Mouse (Mus musculus) urinary bladder, adult 2 months (tissue): ENCODE results near the gene Gm20662. TPM values are rescaled to one million over a fixed set of nuclear protein-coding genes. Genes with fewer than 3 reads are reported as not detected.

Experiments
- DNase-seq: peaks from one replicate; pipeline ENCODE4 v3.0.0; 2022; ENCODE audit warnings: low spot score
- polyA plus RNA-seq: library from polyadenylated mRNA; depleted of rRNA; stranded (reverse); fragments of >200 nt; gene quantifications from 2 replicates; pipeline ENCODE4 v1.2.3, GENCODE M21; 2012

Gene Gm20662
- polyA plus RNA-seq, 1 experiment = 2.5 TPM

DNA sequence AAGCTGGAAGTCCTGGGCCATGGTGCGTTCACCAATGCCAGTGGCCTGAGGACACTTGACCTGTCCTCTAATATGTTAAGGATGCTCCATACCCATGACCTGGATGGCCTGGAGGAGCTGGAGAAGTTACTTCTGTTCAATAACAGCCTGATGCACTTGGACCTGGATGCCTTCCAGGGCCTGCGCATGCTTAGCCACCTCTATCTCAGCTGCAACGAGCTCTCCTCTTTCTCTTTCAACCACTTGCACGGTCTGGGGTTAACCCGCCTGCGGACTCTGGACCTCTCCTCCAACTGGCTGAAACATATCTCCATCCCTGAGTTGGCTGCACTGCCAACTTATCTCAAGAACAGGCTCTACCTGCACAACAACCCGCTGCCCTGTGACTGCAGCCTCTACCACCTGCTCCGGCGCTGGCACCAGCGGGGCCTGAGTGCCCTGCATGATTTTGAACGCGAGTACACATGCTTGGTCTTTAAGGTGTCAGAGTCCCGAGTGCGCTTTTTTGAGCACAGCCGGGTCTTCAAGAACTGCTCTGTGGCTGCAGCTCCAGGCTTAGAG, 57.6 kb downstream of the Gm20662 start:
- no peak for DNase-seq

DNA sequence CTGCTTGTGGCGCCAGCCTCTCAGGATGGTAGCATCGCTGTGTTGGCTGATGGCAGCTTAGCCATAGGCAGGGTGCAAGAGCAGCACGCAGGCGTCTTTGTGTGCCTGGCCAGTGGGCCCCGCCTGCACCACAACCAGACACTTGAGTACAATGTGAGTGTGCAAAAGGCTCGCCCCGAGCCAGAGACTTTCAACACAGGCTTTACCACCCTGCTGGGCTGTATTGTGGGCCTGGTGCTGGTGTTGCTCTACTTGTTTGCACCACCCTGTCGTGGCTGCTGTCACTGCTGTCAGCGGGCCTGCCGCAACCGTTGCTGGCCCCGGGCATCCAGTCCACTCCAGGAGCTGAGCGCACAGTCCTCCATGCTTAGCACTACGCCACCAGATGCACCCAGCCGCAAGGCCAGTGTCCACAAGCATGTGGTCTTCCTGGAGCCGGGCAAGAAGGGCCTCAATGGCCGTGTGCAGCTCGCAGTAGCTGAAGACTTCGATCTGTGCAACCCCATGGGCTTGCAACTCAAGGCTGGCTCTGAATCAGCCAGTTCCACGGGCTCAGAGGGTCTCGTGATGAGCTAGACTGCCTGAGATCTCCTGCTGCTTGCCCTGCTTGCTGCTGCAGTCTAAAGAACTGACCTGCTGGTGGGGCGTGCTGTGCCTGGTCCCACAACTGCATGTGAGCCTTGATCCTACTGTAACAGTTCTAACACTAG, 58.3 kb downstream of the Gm20662 start:
- no peak for DNase-seq

DNA sequence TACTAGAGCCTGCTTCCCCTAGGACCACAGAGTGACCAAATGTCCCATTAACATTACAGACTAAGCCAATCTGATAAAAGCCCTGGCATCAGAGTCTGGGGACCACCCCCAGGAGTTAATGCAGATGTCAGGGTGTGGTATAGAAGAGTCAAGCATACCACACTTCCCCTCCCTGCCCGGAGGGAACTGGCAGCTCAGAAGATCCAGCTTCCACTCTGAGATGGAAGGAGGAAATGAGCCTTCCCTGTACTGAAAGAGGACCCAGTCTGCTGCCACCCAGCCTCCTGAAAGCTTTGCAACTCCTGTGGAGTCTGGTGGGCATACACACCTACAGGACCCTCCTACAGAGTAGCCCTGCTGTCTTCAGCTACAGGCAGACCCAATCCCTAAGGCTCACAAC, 58.9 kb downstream of the Gm20662 start:
- DNase-seq = no peak

DNA sequence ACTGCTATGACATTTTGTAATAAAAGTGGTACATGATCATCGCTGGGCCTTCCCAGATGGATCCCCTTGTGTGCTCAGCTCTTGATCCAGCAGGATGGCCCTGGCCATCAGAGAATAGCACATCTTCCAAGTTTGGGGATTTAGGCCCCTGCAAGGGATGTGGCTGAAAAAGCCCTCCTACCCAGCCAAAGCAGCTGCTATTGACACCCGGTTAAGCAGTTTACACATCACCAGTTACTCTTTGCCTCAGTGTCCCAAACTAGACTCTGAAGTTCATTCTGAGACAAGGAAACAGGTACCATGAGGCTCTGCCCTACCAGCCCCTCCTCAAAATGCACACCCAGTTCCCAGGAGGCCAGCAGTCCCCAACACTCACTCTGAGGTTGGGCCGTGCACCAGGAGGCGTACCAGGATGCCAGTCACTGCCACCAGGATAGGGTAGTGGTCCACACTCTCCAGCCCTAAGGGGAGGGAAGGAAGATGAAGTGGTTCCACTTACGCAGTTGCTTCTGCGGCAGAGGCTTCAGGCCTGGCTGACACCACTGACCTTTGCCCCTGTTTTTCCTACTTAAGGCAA, 59.6 kb downstream of the Gm20662 start:
- no peak for DNase-seq

DNA sequence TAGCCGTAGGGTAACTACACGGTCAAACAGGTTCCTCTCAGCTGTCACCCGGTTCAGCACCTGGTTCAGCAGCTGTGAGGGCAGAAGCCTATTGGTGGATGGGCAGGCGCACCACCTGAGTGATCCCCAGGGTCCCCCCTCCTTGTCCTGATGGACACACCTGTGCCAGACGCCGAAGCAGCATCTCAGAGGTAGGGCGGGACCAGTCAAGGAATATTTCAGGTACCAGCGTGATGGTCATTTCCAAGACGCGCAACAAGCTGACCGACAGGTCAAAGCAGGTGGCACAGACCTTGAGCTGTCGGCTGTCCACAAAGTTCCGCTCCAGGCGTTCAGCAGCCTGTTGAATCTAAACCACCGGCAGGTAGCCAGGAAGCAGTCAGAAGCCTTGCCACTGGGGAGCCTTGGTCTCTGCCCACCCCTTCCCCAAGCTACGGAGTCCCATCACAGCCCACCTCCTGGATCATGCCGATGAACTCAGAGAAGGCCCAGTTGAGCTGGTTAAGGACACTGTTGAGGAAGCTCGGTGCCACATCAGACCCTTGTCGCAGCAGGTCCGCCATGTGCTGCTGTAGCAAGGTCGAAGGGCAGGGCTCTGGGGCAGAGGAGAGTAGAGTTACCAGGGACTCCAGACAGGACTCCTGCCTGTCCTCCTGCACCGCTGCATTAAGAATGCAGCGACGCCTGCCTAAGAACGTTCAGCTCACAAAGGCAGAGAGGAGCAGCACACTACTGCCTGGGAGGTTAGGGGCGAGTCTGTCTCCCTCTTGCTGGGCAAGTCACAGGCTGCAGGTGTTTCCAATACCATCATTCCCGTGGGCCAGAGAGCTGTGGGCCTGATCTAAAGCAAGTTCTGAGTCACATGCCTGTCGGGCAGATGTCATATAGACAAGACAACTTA, 60.5 kb downstream of the Gm20662 start:
- no peak for DNase-seq

DNA sequence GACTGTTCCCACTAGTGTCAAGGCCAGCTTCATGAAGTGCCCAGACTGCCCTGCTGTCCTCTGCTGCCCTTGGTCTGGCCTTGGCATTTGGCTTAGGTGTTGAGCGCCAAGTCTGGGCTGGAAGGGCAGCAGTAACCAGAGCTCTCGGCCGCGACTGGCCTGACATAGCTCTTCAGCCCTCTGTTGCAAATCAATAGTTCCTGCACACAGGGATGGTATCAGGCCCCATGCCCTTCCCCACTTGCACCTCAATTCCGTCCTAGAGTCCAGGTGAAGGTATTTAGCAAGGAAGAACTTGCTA, 61.1 kb downstream of the Gm20662 start:
- no peak for DNase-seq

DNA sequence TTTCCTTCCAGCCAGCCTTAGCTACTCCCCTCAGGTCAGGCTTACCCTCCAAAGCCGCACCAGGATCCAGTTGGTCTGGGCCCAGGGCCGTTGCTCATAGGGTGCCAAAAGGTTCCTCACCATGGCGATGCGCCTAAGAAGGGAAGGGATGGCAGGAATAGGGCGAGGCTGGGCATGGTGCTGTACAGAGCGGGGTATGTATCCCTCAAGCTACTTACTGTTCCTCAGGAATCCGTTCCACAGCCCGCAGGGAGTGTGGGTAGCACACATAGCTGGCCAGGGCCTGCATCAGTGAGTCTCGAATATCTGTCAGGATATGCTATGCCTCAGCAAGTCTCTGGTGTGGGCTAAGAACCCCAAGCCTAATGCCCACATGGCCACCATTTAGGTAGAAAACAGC, 62.1 kb downstream of the Gm20662 start:
- no peak for DNase-seq

DNA sequence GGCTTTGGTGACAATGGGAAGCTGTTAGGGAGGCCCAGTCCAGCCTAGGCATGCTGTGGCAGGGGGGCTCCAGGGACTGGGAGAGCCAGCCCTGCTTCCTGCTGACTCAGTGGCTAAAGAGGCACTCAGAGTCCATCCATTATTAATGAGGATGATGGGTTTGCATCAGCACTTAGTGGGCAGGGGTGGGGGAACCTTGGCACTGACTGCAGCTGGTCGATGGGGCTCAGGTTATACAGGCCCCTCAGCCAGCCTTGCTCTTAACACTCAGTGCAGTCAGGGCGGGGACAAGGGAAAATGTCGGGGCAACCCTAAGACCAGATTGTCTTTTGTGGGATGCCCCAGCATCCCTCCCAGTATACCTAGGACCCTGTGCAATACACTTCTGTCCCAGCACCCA, 66.0 kb downstream of the Gm20662 start:
- DNase-seq = no peak

DNA sequence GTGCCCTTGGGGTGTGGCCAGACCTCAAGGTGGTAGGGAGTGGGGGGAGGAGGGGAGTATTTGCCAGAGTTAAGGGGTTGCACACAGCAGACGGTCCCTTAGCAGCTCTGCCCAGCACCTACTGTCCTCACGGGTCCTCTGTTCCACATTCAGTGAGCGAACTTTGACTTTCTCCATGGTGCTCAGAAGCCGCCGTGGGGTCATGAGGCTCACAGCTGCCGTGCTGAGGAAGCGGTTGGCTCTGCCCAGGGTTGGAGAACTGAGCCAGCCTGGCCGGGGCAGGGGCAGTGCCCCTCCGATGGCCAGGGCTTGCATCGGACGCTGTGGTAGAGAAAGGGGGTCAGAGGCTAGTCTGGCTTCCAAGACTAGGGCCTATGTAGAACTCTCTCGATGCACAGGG, 67.2 kb downstream of the Gm20662 start:
- DNase-seq = no peak

DNA sequence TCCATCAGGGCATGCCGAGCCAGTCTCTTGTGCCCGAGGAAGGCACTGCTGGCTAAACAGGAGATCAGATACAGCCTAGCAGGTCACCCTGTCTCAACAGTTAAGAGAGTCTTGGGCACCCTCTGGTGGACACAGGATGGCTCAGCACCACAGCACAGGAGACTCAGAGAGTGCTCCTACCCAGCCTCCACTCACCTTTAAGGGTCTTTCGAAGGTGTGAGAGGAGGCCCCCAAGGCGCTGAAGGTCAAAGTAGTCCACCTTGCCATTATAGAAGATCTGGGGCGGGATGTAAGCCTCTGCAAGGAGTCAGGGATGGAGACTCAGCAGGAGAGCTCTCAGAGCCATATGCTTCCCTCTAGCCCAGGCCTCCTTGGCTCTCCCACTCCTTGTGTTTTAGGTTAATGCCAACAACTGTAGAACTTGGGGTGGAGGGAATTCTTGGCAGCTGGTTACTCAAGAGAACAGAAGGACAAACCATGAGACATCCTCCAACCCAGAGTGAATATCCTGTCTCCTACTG, 69.4 kb downstream of the Gm20662 start:
- DNase-seq = no peak

DNA sequence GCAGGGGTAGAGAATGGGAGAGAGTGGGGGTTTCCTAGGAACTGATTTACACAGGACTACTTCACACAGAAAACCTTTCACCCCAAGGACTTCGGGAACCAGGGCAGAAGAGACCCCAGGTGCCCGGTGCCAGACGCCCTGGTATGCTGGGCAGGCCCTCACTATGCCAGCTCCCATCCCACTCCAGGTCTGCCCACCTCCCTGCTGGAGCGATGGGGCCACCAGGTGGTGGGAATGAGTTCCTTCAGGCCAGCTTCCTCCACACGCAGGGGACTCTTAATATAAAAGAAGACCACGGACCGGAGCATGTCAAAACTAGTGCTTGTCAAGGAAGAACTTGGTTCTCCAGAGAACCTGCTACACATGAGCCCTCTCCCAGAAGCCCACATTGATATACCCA, 71.0 kb downstream of the Gm20662 start:
- DNase-seq = no peak

DNA sequence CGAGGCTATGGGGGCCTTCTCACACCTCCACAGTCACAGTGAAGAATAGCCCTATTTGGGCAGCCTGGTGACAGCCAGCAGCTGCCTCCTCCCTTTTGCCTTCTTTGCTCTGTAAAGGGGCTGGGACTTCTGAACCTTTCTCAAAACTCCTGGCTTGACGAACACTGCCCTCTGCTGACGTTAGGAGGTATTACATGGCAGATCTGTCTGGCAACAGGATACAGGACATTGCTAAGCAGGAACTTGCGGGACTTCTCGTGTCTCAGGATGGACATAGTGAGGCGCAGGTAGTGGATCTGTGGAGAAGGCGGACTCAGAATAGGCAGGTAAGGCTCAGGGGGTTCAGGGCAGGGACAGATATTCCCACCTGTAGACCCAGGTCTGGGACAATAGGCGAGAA, 71.8 kb downstream of the Gm20662 start:
- DNase-seq = no peak

DNA sequence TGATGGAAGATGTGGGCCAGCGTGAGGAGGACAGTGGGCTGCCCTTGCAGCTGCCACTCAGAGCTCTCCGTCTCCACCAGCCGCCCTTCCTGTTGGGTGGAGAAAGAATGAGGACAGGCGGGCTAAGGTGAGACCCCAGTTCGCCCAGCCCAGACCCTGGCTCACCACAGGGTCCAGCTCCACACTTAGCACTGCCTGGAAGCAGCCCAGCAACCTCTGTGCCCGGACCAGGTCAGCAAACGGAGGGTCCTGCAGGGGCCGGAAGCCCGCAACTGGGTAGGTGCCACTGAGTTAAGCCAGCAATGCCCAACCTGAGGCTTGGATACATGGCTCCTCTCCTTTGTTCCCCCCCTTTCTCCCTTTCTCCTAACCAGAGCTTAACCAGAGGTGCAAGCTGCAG, 72.9 kb downstream of the Gm20662 start:
- DNase-seq = no peak

DNA sequence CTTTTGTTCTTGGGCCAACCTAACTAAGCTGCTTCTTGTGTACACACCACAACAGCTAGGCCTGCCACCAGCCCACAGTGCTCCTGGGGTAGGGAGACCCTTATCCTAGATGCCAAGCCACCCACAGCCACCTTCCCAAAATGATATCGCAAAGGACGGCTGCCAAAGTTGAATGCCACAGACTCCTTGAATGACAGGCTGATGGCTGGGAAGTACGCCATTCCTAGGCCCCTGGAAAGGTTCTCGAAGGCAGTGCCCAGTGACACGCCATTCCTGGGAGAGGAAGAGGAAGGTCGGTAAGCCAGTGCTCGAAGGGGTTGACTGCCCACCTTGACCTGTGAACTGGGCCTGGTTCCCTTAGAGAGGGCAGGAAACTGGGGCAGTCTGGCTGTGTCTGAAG, 73.4 kb downstream of the Gm20662 start:
- DNase-seq = no peak

DNA sequence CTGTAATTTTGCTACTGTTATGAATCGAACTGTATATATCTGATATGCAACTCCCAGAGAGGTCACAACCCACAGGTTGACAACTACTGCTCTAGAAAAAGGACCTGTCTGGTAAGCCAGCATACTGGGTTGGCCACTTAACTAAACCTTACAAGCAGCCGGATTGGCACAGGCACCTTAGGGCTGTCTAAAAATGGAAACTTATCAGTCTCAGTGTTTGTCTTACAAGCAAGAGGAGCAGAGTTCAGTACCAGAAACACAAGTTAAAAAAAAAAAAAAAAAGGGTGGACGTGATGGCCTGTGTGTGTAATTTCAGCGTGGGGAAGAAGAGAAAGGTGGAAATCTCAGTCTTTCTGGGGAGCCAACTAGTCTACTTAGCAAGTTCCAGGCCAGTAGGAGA, 75.7 kb downstream of the Gm20662 start:
- no peak for DNase-seq

DNA sequence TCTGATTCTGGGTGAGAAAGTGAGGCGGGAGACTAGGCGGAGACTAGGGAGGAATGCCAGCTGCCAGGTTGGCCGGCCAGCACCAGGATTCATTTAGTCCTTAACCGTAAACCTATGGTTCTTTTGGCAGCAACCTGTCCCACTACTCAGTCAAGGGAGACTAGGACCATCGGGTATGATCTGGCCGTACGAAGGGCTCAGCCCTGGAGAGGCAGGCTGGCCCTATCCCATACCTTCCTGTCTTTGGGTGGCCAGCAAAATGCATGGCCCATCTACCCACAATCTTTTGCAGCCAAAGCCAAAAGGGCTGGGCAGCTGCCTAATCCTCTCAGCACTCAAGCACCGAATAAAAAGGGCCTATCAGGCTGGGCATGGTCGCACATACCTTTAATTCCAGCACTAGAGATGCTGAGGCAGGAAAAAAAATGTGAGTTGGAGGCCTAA, 76.4 kb downstream of the Gm20662 start:
- DNase-seq = no peak

DNA sequence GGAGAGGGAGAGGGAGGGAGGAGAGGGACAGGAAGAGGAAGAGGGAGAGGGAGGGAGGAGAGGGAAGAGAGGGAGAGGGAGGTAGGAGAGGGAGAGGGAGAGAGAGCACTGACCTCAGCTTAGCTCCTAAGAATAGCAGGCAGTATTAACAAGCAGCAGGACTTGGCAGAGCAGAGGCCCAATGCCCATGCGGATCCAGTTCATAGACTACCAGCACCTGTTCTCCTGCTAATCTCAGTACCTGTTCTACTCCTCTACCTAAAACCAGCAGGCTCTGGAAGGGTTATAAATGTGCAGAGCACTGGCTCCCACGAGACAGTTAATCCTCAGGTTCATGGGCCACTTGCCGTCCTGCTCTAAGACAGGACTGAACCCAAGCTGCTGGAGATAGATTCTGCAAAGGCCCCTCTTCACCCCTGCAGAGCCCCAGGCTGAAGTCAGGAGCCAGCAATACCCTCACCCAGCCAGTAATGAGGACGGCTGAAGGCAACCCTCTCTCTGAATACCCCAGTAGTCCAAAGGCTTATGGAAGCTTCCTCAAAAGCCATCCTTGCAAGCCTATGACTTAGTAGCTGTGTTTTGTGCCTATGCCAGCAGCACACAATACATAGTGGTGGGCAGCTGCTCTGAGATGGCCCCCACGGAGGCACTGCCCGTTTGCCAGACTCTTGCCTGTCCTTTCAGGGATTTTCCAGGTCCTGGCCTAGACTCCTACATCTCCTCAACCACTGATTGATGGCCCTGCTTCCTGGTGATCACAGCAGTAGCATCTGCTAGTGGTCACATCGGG, 77.2 kb downstream of the Gm20662 start:
- DNase-seq = no peak

DNA sequence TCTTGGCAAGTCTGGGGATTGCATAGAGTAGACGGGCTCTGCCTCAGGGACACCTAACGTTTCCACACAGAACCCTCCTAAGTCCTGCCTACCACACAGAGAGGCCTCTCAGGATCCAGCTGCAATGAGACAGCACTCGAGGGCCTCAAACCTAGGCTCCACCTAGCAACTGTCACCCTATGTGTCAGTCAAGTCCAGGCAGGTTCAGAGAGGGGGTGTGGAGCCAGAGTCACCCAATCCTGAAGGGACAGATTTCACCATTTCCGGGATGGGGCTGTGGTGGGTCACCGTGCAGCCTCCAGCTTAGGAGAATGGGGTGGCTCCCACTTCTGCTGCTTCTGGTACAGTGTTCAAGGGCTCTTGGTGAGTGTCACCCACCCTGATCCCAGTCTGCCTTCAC, 84.0 kb downstream of the Gm20662 start, which contains the start of gene Mst1:
Gene Mst1 (plus strand): TSS at position 269 of the 400 bp plus-strand sequence.
- DNase-seq = no peak

DNA sequence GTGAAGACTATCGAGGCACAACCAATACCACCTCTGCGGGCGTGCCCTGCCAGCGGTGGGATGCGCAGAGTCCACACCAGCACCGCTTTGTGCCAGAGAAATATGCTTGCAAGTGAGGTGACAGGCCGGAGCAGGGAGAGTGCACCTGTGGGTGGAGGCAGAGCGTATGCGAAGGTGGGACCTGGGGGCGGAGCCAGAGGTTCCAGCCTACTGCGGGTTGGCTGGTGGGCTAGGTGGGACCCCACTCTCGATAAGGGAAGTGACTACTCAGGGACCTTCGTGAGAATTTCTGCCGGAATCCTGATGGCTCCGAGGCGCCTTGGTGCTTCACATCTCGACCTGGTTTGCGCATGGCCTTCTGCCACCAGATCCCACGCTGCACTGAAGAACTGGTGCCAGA, 86.4 kb downstream of the Gm20662 start:
- no peak for DNase-seq

DNA sequence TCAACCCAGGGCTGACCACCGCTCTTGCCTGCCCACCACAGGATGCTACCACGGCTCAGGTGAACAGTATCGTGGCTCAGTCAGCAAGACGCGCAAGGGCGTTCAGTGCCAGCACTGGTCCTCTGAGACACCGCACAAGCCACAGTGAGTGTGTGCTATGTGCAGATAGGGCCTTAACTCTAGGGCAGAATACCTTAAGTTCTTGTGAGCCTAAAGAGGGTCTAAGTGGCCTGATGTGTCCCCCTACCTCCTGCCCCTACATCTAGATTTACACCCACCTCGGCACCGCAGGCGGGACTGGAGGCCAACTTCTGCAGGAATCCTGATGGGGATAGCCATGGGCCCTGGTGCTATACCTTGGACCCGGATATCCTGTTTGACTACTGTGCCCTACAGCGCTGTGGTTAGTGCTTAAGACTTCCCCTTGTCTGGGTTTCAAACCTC, 86.9 kb downstream of the Gm20662 start, which contains the start of gene Rnf123:
Gene Rnf123 (minus strand): TSS at position 359 of the 444 bp plus-strand sequence.
- DNase-seq = no peak

DNA sequence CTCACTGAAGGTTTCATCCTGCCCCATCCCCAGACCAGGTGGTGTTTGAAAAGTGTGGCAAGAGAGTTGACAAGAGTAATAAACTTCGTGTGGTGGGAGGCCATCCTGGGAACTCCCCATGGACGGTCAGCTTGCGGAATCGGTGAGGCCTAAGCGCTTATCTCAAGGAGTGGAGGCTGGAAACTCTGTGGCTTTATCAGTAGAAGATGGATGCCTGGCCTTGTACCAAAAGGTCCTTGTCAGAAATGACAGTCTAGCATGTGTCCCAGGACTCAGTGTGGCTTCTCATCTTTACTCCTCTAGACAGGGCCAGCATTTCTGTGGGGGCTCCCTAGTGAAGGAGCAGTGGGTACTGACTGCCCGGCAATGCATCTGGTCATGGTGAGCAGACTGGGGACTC, 87.4 kb downstream of the Gm20662 start:
- no peak for DNase-seq
